Mouse (Mus musculus) CH12.LX (cell line): ENCODE results near the gene Apoa2.

ENCODE experiments used
- CTCF ChIP-seq, 2 experiments: IDR thresholded peaks in 1 of 2; conservative IDR thresholded peaks in 1 of 2; 2 replicates each; pipeline ENCODE4 v1.5.1; 2011 to 2012; ENCODE audit warnings: low read depth in 2 of 2, low read length in 2 of 2, improper control_type of control experiment in 1 of 2, inconsistent platforms in 1 of 2, mild to moderate bottlenecking in 1 of 2, moderate library complexity in 1 of 2
- ELF1 ChIP-seq: IDR thresholded peaks from 2 replicates; pipeline ENCODE4 v1.6.1; 2014; ENCODE audit warnings: low read depth, mild to moderate bottlenecking, inconsistent platforms, low read length, improper control_type of control experiment
- ETS1 ChIP-seq: conservative IDR thresholded peaks from 2 replicates; pipeline ENCODE4 v1.6.1; 2012; ENCODE audit warnings: low read depth, mild to moderate bottlenecking, inconsistent platforms, low read length, improper control_type of control experiment, moderate library complexity
- MAX ChIP-seq: IDR thresholded peaks from 2 replicates; pipeline ENCODE4 v1.6.1; 2011; ENCODE audit warnings: low read length, improper control_type of control experiment
- PAX5 ChIP-seq: IDR thresholded peaks from 2 replicates; pipeline ENCODE4 v1.6.1; 2012; ENCODE audit warnings: low read length, inconsistent platforms, mixed read lengths
- POLR2A ChIP-seq: IDR thresholded peaks from 2 replicates; pipeline ENCODE4 v1.6.1; 2011; ENCODE audit warnings: low read depth, mild to moderate bottlenecking, improper control_type of control experiment, low read length
- TBP ChIP-seq: conservative IDR thresholded peaks from 2 replicates; pipeline ENCODE4 v1.6.1; 2011; ENCODE audit warnings: low read depth, low read length, improper control_type of control experiment
- USF2 ChIP-seq: conservative IDR thresholded peaks from 2 replicates; pipeline ENCODE4 v1.6.1; 2011; ENCODE audit warnings: low read depth, low read length, improper control_type of control experiment
- ZKSCAN1 ChIP-seq: IDR thresholded peaks from 2 replicates; pipeline ENCODE4 v1.6.1; 2012; ENCODE audit warnings: low read depth, inconsistent platforms, low read length, improper control_type of control experiment, borderline replicate concordance
- ZNF384 ChIP-seq: IDR thresholded peaks from 2 replicates; pipeline ENCODE4 v1.6.1; 2012; ENCODE audit warnings: low read depth, low read length, improper control_type of control experiment, inconsistent platforms

DNA sequence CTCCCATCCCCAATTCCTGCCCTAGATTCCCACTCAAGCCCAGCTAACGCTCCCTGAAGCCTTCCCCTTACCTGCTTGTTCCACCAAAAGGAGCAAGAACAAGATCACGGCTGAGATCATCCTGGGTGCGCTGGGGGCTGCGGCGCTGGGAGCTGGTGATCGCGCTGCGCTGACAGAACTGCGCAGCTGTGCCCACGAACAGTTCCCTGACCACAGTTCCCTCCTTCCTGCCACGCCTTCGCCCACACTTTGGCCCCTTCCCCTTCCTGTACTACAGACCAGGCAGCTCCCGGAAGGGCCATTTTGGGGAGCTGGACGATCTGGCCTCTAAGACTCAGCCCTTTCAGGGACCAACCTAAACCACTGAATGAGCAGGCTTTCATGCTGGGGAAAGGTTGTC lies 9.3 kb downstream of the Apoa2 start, which contains the start of gene Fcer1g:
- TF ChIP-seq TBP (no peak), ZKSCAN1 (no peak), ELF1 (peak; percentile 47), ZNF384 (no peak), MAX (no peak), POLR2A (no peak), CTCF (conservative IDR thresholded peaks at IDR 0.05 in 1 of 2, IDR thresholded peaks at IDR 0.05 in 1 of 2; ENCODE audit: low read depth in 2 of 2, low read length in 2 of 2) (no peak), USF2 (no peak), PAX5 (no peak), ETS1 (no peak)
